Mouse (Mus musculus): ENCODE measurements around the gene Crocc. TPM values are rescaled to one million over a fixed set of nuclear protein-coding genes. Genes with fewer than 3 reads are reported as not detected.

The Crocc gene
- polyA plus RNA-seq, 1 experiment = 39.4 TPM

GRCm38 (mm10) chr4:140967386-140968159 is 92.8 kb downstream of the Crocc start:
- H3K4me3 ChIP-seq (replicated peaks; ENCODE audit: insufficient read depth, low read depth, low read length) = no peak overlapping the region
- H3K27me3 ChIP-seq (ENCODE audit: control insufficient read depth, insufficient read depth, low read length) = no peaks in the 10 kb centered on the region
- WGBS = 81% methylated on average over 11 of the region's 11 CpGs
- TF ChIP-seq CTCF (IDR thresholded peaks at IDR 0.05; ENCODE audit: borderline replicate concordance, insufficient read depth, low read depth, low read length) = no peak
- TF ChIP-seq POLR2A (IDR thresholded peaks at IDR 0.05; ENCODE audit: borderline replicate concordance, insufficient read depth, low read length) = no peak
- no peak overlapping the region for H3K27ac ChIP-seq (ENCODE audit: insufficient read depth, low read length)
- H3K4me1 ChIP-seq (ENCODE audit: control insufficient read depth, insufficient read depth, low read length) = peaks cover 9% of the 10 kb centered on the region
- DNase-seq = no peak

Other genes with a start within 250 kb of the Crocc start
- gene Padi3, start 249.9 kb downstream of the Crocc start, polyA plus RNA-seq (2012; rRNA removed) = not detected in 2 replicates
- gene Padi1, start 214.8 kb downstream of the Crocc start, polyA plus RNA-seq (2012; rRNA removed) = 0.05 and 0.08 TPM in 2 replicates
- 22.2 and 25.2 TPM in 2 replicates for gene Padi2, start 154.2 kb downstream of the Crocc start, polyA plus RNA-seq (2012; rRNA removed)
- 320 and 325 TPM in 2 replicates for gene Sdhb, start 99.3 kb downstream of the Crocc start, polyA plus RNA-seq (2012; rRNA removed)
- gene Atp13a2, start 73.7 kb downstream of the Crocc start, polyA plus RNA-seq (2012; rRNA removed) = 194 and 198 TPM in 2 replicates
- gene Mfap2, start 50.1 kb downstream of the Crocc start, polyA plus RNA-seq (2012; rRNA removed) = 3.1 and 3.4 TPM in 2 replicates
- gene Necap2, start 17.8 kb upstream of the Crocc start, polyA plus RNA-seq (2012; rRNA removed) = 66.3 and 68.7 TPM in 2 replicates
- 0.21 and 0.48 TPM in 2 replicates for gene Spata21, start 27.8 kb upstream of the Crocc start, polyA plus RNA-seq (2012; rRNA removed)
- gene Szrd1, start 79.2 kb upstream of the Crocc start, polyA plus RNA-seq (2012; rRNA removed) = 29.2 and 29.9 TPM in 2 replicates
- gene Fbxo42, start 87.4 kb upstream of the Crocc start, polyA plus RNA-seq (2012; rRNA removed) = 21.1 and 21.5 TPM in 2 replicates
- gene Rsg1, start 153.4 kb upstream of the Crocc start, polyA plus RNA-seq (2012; rRNA removed) = 4.7 and 6.8 TPM in 2 replicates
- gene Arhgef19, start 178.9 kb upstream of the Crocc start, polyA plus RNA-seq (2012; rRNA removed) = 14.0 and 15.0 TPM in 2 replicates
- gene Epha2, start 240.7 kb upstream of the Crocc start, polyA plus RNA-seq (2012; rRNA removed) = 1.9 and 2.0 TPM in 2 replicates

All from cerebellum, adult 2 months (tissue).